Mouse (Mus musculus) urinary bladder, postnatal 14 days (tissue): ENCODE data around the gene B4galt5.

Source experiments
- DNase-seq: peaks from one replicate; pipeline ENCODE4 v3.0.0; 2021; ENCODE audit warnings: low spot score

The B4galt5 gene

DNA sequence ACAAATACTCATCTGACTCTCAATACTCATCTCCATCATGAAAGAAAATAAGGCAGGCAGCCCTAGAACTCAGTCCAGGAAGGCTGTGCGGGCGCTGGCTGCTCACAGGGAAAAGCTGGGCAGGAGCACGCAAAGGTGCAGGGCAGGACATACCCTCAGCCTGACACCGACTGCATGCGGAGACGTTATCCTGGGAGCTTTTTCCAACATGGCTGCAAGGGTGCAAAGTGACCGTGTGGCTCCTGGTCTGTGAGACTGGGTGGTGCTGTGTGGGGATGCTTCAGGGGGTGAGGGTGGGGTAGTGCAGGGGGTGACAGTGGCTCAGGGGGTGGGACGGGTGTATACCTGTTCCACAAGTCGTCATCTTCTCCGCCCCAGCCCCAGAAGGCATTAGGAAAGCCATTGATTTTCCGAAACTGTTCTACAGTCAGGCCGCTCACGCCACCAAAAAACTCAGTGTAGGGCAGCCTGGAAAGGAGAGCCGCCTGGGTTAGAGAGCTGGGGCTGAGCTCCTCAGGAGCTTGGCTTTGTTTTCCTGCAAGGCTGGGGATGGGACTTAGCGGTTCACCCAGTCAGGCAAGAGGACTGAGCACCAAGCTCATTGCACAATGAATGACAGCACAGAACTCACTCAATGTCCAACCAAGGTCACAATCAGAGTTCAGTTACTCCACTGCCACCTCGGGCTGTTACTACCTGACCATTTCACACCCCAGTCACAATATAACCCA is 44.2 kb downstream of the B4galt5 start:
- DNase-seq = no peak

DNA sequence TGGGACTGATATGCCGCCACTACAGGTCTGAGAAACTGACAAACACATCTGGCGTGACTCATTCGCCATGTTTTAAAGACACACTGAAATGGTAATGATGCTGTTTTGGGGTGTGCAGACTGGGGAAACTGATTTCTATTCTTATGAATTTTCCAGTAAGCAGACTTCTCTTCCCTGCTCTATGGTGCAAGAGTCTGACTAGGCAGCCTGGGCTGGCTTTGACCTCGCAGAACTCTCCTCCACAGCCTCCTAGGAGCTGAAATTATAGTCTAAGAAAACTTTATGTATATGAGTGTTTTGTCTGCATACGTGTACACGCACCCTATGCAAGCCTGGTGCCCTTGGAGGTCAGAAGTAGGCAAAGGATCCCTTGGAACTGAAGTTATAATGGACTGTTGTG is 45.2 kb downstream of the B4galt5 start:
- DNase-seq = no peak

DNA sequence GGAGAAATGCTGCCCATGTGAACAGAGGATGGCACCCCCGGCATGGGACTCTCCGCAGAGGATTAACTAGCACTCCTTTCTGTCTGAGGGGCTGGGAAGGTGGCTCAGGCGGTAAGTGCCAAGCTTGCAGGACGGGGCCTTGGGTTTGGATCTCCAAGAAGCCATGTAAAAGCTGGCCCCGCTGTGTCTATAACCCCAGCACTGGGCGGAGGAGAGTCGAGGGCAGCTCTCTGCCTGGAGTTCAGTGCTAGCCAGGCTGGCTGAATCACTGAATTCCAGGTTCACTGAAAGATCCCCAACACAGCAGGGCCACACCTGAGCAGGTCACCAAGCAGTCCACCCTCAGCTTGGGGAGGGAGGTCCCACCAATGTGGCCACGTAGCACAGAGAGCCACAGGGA is 45.8 kb downstream of the B4galt5 start:
- no peak for DNase-seq

DNA sequence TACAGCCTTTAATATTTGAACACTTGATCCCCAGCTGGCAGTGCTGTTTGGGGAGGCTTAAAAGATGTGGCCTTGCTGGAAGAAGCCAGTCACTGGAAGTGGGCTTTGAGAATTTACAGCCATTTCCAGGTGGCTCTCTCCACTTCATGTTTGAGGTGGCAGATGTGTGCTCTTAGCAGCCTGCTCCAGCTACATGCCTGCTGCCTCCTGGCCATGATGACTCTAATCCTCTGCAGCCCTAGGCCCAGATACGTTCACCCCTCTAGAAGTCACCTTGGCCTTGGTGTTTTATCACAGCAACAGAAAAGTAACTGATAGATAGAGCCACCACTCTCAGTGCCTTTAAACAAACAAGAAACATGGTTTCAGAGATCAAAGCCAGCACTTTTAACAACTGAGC is 46.3 kb downstream of the B4galt5 start:
- DNase-seq = no peak

DNA sequence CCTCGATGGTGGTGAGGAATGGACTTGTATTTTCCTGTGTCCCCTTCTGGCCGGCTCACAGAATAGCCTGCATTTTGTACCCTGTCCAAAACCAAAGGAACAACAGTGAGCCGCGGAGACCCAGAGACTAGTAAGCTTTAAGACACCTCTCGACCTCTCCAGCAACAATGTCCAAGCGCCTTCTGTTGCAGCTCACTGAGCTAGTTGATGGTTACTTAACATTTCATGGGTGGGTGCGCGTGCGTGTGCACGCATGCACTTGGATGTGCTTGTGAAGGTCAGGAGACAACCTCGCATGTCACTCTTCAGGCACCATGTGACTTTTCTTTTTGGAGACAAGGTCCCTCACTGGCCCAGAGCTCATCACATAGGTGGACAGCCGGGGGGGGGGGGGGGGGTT is 47.0 kb downstream of the B4galt5 start:
- no peak for DNase-seq

DNA sequence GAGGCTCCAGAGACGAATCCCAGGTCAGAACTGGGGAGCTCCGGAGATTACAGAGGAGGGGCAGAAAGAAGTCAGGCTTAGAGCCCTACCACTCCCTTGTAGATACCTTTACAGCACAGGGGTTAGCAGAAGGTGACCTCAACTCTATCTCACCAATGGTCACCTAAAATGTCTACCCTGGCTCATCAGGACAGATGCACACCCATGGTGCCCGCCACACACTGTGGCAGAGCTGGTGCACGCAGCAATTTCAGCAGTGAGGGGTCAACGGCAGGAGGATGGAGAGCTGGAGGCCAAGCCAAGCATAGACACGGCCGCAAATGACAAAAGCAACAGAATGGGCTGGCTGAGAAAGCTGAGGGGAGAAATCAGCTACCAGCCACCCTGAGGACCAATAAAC is 47.4 kb downstream of the B4galt5 start:
- no peak for DNase-seq

DNA sequence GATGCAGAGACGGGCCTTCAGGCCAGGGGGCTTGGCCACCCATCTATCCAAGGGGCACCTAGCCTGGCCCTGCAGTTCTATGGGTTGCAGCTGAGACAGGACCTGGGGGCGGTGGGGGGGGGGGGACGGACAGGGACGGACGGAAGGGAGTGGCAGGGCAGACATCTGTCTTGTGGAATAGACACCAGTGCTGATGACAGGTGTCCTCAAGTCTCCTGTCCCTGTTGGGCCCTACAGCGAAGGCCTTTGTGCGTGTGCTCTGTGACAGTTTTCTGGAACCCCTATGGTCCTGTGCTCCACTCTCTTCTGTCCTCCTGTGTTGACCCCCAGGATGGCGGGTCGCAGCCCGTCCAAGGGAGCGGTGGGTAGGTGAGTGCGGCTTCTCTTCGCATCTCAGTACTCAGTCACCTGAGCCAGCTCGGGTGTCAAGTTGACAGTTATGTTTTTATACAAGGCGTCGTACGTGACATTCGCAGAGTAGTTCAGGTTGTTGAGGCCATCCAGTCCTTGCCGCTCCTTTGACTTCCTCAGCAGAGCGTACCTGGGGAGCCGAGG is 48.0 kb downstream of the B4galt5 start:
- DNase-seq = no peak

DNA sequence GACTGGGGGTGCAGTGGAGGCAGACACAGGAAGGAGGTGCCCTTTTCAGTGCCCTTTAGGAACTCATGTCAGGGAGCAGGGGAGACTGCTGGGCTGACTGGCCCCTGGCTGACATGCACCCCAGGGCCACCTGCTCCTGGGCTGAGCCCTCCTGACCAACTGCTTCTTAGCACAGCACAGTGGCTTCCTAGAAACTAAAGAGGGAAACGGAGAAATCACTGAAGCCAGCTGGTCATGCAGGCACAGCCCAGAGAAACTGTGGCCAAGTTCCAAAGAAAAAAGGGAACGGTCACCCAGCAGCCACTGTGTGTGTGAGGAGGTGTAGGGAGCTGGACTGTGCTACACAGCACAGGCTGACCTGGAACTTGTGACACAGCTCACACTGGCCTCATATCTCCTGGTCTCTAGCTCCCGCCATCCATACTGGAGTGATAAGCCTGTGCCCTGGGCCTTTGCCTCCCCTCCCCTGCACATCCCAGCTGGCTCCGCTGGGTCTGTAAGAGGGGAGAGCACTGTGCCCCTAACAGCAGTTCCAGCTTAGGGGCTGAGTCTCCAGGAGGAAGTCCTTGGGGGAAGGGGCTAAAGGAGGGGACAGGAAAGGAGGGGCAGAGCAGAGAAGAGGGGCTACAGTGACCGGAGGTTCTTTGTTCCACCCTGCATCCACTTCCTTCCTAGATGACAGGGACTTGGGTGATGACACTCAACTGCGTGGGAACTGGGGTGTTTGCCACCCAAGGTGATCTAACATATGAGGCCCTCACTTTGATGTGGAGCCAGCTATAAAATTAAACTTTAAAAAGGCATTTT is 48.9 kb downstream of the B4galt5 start:
- DNase-seq = no peak

DNA sequence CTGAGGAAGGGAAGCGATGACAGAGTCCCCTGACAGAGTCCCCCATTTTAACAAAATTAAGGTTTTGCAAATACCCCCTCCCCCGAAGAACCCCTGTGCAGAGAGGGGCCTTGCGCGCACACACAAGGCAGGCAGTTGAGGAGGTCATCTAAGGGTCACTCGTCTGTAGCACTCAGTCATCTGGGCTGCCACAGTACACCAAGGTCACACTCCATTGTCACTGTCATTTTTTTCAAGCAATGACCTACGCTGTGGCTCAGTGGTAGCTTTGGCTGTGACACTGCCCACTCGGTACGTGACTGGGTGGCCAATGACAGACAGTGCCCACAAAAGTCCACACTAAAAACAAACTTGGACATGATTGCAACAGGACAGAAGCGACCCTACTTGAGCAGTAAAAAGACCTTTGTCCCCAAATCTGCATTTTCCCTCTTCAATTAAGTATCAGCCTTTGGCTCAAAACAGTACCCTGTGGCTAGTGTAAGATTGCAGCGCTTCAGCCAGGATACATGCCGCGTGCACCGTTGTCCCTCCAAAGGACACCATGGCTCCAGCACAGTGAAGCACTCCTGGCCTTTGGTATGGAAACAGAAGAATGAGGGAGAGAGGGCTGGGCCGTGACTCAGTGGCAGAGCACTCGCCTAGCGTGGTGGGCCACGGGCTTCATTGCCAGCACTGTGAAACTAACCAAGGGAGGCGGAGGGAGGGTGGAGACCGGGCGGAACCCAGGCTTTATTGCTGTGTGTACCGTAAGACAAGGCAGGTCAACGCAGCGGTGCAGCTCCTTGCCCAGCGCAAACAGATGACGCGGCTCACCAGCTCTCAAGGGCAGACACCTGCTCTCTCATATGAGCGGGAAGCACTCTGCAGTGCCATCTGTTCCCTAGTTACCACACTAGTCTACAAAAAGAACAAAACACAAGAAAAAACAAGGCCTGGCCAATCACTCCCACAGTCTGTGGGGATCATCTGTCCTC is 50.0 kb downstream of the B4galt5 start:
- no peak for DNase-seq

DNA sequence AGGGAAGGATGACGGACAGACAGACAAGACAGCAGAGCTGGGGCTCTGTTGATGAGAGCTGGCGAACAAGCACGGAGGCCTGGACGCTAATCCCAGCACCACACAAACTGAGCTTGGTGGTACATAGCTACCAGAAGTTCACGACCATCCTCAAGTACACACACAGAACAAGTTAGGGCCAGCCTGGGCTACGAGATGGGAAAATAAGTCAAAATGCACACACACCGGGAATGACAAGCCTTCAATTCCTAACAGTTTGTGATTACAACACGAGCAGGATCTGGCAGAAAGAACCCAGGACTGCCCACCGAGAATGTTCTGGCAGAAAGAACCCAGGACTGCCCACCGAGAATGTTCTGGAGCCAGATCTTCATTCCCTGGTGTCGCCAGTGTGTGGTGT is 51.0 kb downstream of the B4galt5 start:
- no peak for DNase-seq

DNA sequence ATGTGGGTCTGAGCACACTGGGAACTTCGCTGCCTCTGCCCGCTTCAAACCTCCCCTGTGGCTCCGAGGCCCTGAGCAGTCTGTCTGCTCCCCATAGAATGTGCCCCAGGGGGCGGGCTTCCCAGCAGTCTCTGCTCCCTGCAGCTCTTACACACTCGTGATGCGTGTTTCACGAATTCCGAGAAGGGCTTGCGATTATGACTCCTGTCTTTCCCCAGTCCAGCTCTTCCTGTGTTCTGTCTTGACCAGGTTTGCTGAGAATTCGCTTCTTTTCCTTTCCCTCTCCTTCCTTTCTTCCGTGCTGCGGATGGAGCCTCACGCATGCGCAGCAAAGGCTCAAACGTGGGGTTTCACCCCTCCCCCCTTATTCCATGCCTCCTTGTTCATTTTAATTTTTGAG is 54.1 kb downstream of the B4galt5 start:
- no peak for DNase-seq

DNA sequence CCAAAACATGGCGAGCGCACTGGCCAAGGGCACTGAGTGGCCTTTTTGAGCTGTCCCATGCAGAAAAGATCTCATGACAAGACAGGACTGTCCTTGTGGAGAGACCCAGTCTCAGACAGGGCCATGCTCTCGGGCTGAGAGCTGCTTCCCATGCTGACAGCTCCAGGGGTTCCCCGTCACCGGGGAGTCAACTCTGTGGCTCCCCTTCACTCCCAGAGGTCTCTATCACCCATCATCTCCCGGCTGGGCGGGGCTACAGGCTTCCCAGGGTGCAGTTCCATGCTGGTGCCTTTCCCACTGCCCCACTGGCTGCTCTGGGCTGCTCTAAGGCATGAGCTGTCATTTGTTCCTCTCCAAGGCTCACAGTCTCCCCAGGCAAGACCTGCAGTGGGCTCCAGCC is 54.8 kb downstream of the B4galt5 start:
- DNase-seq = no peak

DNA sequence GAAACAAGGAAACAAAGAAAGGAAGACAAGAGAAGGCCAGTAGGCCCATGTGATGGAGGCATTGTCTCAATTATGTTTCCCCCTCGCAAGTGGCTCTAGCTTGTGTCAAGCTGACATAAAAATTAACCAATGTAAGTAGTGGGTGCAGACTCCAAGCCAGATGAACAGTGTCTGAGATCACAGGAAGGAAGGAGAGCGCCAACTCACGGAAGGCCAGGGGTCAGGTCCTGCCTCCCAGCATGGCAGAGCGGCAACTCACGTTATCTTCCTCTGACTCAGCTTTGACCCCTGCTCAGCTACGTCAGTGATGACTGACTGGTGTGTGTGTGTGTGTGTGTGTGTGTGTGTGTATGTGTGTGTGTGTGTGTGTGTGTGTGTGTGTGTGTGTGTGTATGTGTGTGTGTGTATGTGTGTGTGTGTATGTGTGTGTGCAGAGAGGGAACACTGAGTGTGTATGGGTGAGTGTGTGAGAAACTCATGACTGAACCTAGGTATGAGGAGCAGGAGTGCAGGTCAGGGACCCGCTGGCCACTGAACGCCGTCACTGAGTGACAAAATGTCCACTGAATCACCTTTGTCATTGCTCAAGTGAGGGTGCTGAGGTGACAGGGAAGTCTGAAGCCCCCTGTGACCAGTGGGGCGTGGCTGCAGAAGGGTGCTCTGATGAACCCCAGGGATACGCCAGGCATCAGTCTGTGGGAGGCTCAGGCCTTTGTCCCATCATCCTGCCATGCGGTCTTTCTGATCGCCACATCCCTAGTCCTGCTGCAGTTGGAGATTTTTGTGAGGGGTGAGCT is 55.5 kb downstream of the B4galt5 start:
- no peak for DNase-seq

DNA sequence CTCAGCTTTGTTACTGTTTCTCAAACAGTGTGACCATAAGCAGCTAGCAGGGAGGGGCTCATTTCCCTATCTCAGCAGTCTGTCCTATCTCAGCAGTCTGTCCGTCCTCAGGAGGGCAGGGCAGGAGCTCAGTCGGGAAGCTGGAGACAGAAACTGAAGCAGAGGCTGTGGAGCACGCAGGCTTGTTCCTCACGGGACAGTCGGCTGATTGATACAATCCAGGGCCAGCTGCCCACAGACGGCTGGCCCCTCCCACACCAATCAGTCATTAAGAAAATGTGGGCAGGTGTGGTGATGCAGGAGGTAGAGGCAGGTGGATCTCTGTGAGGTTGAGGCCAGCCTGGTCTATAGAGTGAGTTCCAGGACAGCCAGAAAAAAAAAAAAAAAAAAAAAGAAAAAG is 56.1 kb downstream of the B4galt5 start:
- no peak for DNase-seq

DNA sequence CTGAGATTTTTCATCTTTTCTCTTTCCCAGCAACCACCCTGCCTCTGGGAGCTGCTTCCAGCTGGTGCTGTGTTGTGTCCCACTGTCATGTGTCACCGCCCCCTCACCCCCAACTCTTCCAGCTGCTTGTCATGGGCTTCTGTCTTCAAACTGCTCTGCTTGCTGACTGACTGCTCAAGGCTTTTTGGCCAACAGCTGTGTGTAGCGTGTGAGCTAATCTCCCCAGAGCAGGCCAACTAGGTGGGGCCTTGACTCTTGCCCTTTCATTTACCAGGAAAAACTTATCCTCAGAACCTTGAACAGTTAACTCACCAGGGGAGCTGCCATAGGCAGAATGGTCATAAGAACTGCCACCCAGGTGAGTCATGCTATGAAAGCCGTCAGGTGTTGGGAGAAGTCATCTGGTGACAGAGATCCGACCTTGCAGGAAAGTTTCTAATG is 56.8 kb downstream of the B4galt5 start:
- no peak for DNase-seq

DNA sequence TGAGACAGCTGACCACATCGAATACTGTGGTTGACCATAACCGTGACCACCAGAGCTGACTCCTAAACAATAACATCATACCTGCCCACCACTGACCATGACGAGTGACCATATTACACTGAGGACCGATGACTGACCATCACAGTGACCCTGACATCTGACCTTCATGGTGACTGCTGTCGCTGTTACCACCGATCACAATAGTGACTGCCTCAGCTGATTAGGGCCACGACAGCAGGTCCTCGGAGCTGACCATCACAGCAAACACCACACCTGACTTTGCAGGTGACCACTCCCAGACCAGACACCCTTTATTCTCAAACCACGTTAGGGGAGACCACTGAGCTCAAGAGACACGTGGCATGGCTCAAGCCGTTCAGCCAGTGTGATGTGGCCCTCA is 57.3 kb downstream of the B4galt5 start:
- DNase-seq = no peak

DNA sequence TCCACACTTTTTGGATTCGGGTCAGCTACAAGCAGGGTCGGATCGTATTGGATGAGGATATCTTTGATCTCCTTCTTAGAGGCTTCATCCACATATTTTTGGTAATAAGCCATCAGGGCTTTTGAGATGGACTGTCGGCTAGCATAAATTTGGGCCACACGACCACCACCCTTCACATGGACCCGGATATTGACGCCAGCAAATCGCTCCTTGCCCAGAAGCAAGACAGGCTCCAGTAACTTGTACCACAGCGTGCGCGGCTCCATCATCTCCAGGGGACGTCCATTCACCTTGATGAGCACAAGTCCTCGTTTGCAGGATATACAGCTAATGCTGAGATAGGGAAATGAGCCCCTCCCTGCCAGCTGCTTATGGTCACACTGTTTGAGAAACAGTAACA is 67.5 kb downstream of the B4galt5 start:
- peak; percentile 2 for DNase-seq

DNA sequence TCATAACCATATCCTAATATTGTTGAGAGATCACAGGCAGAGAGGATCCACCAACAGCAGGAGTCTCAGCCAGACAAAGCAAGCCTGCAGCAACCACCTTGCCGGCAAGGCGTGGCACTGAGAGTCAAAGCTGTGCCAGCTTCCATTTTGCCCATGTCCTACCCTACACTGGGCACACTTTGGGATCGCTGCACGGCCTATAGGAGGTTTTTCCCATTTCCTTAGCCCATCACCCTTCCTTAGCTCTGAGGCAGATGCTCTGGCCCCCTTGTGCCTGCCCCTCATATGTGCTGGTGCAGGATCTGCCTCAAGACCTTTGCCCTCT is 68.0 kb downstream of the B4galt5 start:
- DNase-seq = no peak

DNA sequence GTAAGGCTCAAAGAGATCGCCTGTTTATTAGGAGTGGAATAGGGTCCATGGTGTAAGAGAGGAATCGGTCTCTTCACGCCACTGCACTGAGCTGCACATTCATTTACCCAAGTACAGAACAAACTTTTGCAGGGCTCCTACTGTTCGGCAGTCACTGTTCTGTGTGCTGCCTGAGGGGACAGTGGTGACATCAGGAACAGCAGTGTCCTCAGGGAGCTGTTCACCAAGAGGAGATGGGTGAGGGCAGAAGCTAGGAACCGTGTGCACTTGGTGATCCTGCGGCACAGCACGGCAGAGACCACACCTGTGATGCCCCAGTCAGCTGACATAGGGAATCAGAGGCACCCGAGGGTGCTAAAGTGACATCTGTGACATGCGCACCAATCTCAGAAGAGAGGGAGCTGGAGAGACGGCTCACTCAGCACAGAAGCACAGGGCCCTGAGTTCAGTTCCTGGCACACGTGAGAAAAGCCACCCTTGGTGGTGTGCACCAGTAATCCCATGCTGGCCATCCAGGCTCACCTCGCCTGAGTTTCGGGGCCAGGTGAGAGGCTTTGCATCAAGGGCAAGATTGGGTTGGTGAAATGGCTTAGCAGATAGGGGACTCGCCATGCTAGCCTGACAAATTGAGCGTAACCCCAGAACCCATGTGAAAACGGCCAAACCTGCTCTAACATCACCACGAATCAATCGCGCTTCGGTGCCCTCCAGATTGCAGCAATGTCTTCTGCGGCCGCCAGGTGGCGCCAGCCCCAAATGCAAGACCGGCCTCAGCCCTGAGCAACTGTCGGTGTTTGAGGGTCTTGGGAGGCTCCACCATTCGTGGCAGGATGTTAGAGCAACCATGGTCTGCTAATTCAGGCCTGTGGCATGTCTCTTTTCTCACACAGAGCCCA is 68.6 kb downstream of the B4galt5 start:
- peak; percentile 69 for DNase-seq

DNA sequence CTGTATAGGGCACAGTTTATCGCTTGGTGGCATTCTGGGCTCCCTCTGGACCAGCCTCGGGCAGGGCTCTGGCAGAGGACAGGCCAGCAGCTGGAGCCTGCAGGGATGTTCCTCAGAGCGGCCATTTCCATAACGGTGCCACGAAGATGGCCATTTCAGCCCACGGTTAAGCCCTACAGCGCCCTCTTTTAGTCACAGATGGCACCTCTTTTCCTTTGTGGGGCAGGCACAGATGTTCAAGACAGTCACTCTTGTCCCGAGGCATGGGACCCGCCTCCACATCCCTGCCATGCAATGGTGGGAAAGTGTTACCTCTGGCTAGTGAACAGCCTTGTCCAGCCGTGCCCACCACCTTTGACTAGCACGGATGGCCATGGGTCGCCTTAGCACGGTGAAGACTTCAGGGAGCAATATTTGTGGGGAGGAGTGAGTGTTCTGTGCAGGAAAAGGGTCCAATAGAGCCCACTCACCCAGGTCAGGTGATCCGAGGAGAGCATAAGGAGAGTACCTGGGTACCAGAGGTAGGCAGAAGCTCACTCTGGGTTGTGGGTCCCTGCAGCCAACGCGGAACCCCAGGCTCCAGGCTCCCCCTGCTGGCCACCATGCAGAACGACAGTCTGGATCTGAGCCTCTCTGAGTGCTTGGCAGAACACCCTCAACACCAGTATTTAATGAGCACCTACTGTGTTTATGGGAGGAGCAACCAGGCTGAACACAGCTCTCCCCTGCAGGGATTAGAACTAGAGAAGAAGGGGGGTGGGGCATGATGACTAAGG is 70.0 kb downstream of the B4galt5 start:
- DNase-seq = peak; percentile 61
